In genomic region chr4:45529986-45530597, GRCm38 (mm10) we compare ENCODE assay signal across 9 mouse cellular contexts. TPM values are rescaled to one million over a fixed set of nuclear protein-coding genes. Genes with fewer than 3 reads are reported as not detected.
A peak's percentile ranks its signal among the peaks of the same experiment; 100 is the strongest.
DNase-seq lines count a peak whose midpoint lies in the region; ATAC-seq and TF ChIP-seq lines count a peak whose summit lies in the region.
"Had no signal": no experiment of that assay in that cellular context is flagged by ENCODE, and none has a peak within 500 bp of the region (broad histone marks: within the 10 kb centered on the region; RNA-seq: fewer than 3 reads in every experiment).

No protein-coding gene starts in this region.

- DNase-seq in embryo, embryonic 9.5 days (ENCODE audit: extremely low spot score): peak; percentile 66
- no peak for DNase-seq in heart, postnatal 0 days (ENCODE audit: low spot score)
- peak; percentile 69 for DNase-seq in limb, embryonic 11.5 days (ENCODE audit: low spot score)
- no peak for DNase-seq in frontal cortex, postnatal 14 days (ENCODE audit: low spot score in 2 of 2)

- under 1% methylated on average over 85 of the region's 89 CpGs for WGBS in heart, postnatal 0 days
- under 1% methylated on average over 74 of the region's 89 CpGs for WGBS in limb, embryonic 11.5 days
- WGBS in midbrain, embryonic 15.5 days: under 1% methylated on average over 87 of the region's 89 CpGs

- TF ChIP-seq CTCF in heart, postnatal 0 days (IDR thresholded peaks at IDR 0.05; ENCODE audit: low read depth): no peak

- peak overlapping the region; percentile 96 for H3K4me3 ChIP-seq in erythroblast, embryonic 14.5 days (replicated peaks)
- H3K4me3 ChIP-seq in heart, postnatal 0 days (ENCODE audit: low read depth, low read length): peak overlapping the region; percentile 94
- peak overlapping the region; percentile 70 for H3K4me3 ChIP-seq in limb, embryonic 11.5 days (ENCODE audit: low read depth, low read length)
- peak overlapping the region; percentile 79 for H3K4me3 ChIP-seq in midbrain, embryonic 15.5 days

- peak overlapping the region; percentile 95 for H3K27ac ChIP-seq in heart, postnatal 0 days (ENCODE audit: low read depth)
- H3K27ac ChIP-seq in limb, embryonic 11.5 days (replicated peaks; ENCODE audit: low read depth, low read length): peak overlapping the region; percentile 88
- H3K27ac ChIP-seq in midbrain, embryonic 15.5 days: peak overlapping the region; percentile 87

- H3K9ac ChIP-seq in heart, postnatal 0 days (replicated peaks; ENCODE audit: low read depth, low read length): peak overlapping the region; percentile 95
- H3K9ac ChIP-seq in limb, embryonic 11.5 days (ENCODE audit: low read length): peak overlapping the region; percentile 78
- H3K9ac ChIP-seq in midbrain, embryonic 15.5 days: peak overlapping the region; percentile 65

- no peak for ATAC-seq in erythroblast, adult 5-6 weeks (replicated peaks; ENCODE audit: low FRiP score, poor library complexity, severe bottlenecking)
- ATAC-seq in CD4-positive, CD25-positive, alpha-beta regulatory T cell, adult 4 months: peak; percentile 10
- ATAC-seq in heart, postnatal 0 days (ENCODE audit: insufficient read depth, low read depth): peak; percentile 23
- peak; percentile 3; the same call in 1 of the 2 replicates for ATAC-seq in limb, embryonic 11.5 days (ENCODE audit: insufficient number of reproducible peaks, low FRiP score, low TSS enrichment, low read depth)
- no peak; the same call in 1 of the 2 replicates for ATAC-seq in midbrain, embryonic 15.5 days (replicated peaks)

- peaks cover 29% of the 10 kb centered on the region for H3K27me3 ChIP-seq in erythroblast, embryonic 14.5 days (ENCODE audit: control insufficient read depth)
- H3K27me3 ChIP-seq in heart, postnatal 0 days (ENCODE audit: control insufficient read depth, insufficient read depth, low read length): no peaks in the 10 kb centered on the region
- no peaks in the 10 kb centered on the region for H3K27me3 ChIP-seq in limb, embryonic 11.5 days (ENCODE audit: control insufficient read depth, insufficient read depth, low read length)
- peaks cover 7% of the 10 kb centered on the region; the same call in 1 of the 2 replicates for H3K27me3 ChIP-seq in midbrain, embryonic 15.5 days (replicated peaks)
- H3K27me3 ChIP-seq: Patski had no signal

- H3K9me3 ChIP-seq in erythroblast, embryonic 14.5 days (ENCODE audit: control insufficient read depth, low read length): no peaks in the 10 kb centered on the region
- H3K9me3 ChIP-seq in heart, postnatal 0 days (replicated peaks; ENCODE audit: control insufficient read depth, low read length): no peaks in the 10 kb centered on the region
- no peaks in the 10 kb centered on the region for H3K9me3 ChIP-seq in limb, embryonic 11.5 days (ENCODE audit: control insufficient read depth, low read length)
- H3K9me3 ChIP-seq in midbrain, embryonic 15.5 days: no peaks in the 10 kb centered on the region

- H3K36me3 ChIP-seq in erythroblast, embryonic 14.5 days (ENCODE audit: control insufficient read depth): peaks cover 35% of the 10 kb centered on the region
- no peaks in the 10 kb centered on the region for H3K36me3 ChIP-seq in heart, postnatal 0 days (replicated peaks; ENCODE audit: control insufficient read depth, insufficient read depth, low read length)
- H3K36me3 ChIP-seq in limb, embryonic 11.5 days (ENCODE audit: control insufficient read depth, insufficient read depth, low read length): no peaks in the 10 kb centered on the region
- H3K36me3 ChIP-seq in midbrain, embryonic 15.5 days (replicated peaks): no peaks in the 10 kb centered on the region

- no peak for TF ChIP-seq EP300 in heart, postnatal 0 days (IDR thresholded peaks at IDR 0.05; ENCODE audit: low read depth)

- H3K4me1 ChIP-seq in erythroblast, embryonic 14.5 days (ENCODE audit: control insufficient read depth): peaks cover 71% of the 10 kb centered on the region
- H3K4me1 ChIP-seq in heart, postnatal 0 days (ENCODE audit: control insufficient read depth, insufficient read depth): peaks cover 36% of the 10 kb centered on the region
- H3K4me1 ChIP-seq in limb, embryonic 11.5 days (ENCODE audit: control insufficient read depth, insufficient read depth, low read length): peaks cover 35% of the 10 kb centered on the region
- peaks cover 43% of the 10 kb centered on the region for H3K4me1 ChIP-seq in midbrain, embryonic 15.5 days

- H3K4me2 ChIP-seq in heart, postnatal 0 days (ENCODE audit: low read depth, low read length): peak overlapping the region; percentile 92
- H3K4me2 ChIP-seq in limb, embryonic 11.5 days (ENCODE audit: low read depth, severe bottlenecking): peak overlapping the region; percentile 99
- H3K4me2 ChIP-seq in midbrain, embryonic 15.5 days: peak overlapping the region; percentile 95

RNA-seq across cellular contexts. Expression of gene Shb, which starts 2.2 kb away (rescaled TPM):
- 12.8 and 15.2 TPM in 2 replicates for polyA plus RNA-seq in erythroblast, embryonic 14.5 days (2012)
- total RNA-seq in erythroblast, adult 5-6 weeks (2015; ENCODE audit: low replicate concordance): not detected in 2 replicates
- total RNA-seq in erythroblast, adult 5-6 weeks (2017; ENCODE audit: low replicate concordance): 0.68 and 0.84 TPM in 2 replicates
- under 1 TPM in 1 of 2 experiments, not detected in 1; 0.34 TPM for polyA plus RNA-seq in CD4-positive, CD25-positive, alpha-beta regulatory T cell, adult 4 months (2017; shearing (Covaris generic))
- 54.8 and 79.6 TPM in 2 replicates for total RNA-seq in heart, postnatal 0 days (2014; rRNA removed; ENCODE audit: low replicate concordance)
- 6.5 and 7.4 TPM in 2 replicates for polyA plus RNA-seq in heart, postnatal 0 days (2015; fragmentation: Nextera tagmentation; extraction: Ambion mirVana)
- 6.4 and 6.5 TPM in 2 replicates for polyA plus RNA-seq in limb, embryonic 11.5 days (2014; fragmentation: Nextera tagmentation; extraction: Ambion mirVana)
- 6.3 and 6.7 TPM in 2 replicates for polyA plus RNA-seq in midbrain, embryonic 15.5 days (2015; fragmentation: Nextera tagmentation; extraction: Ambion mirVana)

Comparison
In these comparisons a context has a peak if more than half of its experiments do, and no peak if none do; other contexts are left out.
1. ATAC-seq: peak in CD4-positive, CD25-positive, alpha-beta regulatory T cell, adult 4 months (single experiment), heart, postnatal 0 days (single experiment) and limb, embryonic 11.5 days (single experiment); none in erythroblast, adult 5-6 weeks (single experiment) and midbrain, embryonic 15.5 days (single experiment).
2. DNase-seq: peak in embryo, embryonic 9.5 days (single experiment) and limb, embryonic 11.5 days (single experiment); none in heart, postnatal 0 days (single experiment) and frontal cortex, postnatal 14 days (0 of 2).
3. Peak in every context shown above with its lines, with median percentiles within 50 percentile points of each other: H3K4me3 ChIP-seq, H3K27ac ChIP-seq, H3K4me2 ChIP-seq and H3K9ac ChIP-seq.